Mouse (Mus musculus) C2C12 (cell line): ENCODE data around the gene Pate2. TPM values are rescaled to one million over a fixed set of nuclear protein-coding genes. Genes with fewer than 3 reads are reported as not detected.

ENCODE experiments used
- H3K27me3 ChIP-seq: one replicate; pipeline ENCODE4 v1.6.1; 2011; ENCODE audit not compliant: control insufficient read depth, insufficient read depth, insufficient read length
- H3K36me3 ChIP-seq: one replicate; pipeline ENCODE4 v1.6.1; 2011; ENCODE audit not compliant: control insufficient read depth, insufficient read depth
- H3K4me3 ChIP-seq: one replicate; pipeline ENCODE4 v1.5.1; 2011; ENCODE audit warnings: mild to moderate bottlenecking, control low read depth; ENCODE audit not compliant: poor library complexity, insufficient read depth, severe bottlenecking
- H3K79me2 ChIP-seq: one replicate; pipeline ENCODE4 v1.6.1; 2011; ENCODE audit not compliant: control insufficient read depth, insufficient read depth
- H3K79me3 ChIP-seq: one replicate; pipeline ENCODE4 v1.6.1; 2011; ENCODE audit warnings: low read depth, control low read depth
- H3ac ChIP-seq: one replicate; pipeline ENCODE3; 2011; ENCODE audit warnings: low read depth; ENCODE audit not compliant: control insufficient read depth, insufficient read length
- CEBPB ChIP-seq: IDR thresholded peaks from one replicate; pipeline ENCODE4 v1.6.1; 2011; ENCODE audit warnings: low read depth, mild to moderate bottlenecking, control low read depth, moderate library complexity
- CTCF ChIP-seq: IDR thresholded peaks from one replicate; pipeline ENCODE4 v1.5.1; 2011; ENCODE audit not compliant: control insufficient read depth, insufficient read depth, insufficient read length
- FOSL1 ChIP-seq: IDR thresholded peaks from one replicate; pipeline ENCODE4 v1.8.0; 2011; ENCODE audit warnings: mild to moderate bottlenecking, low read length; ENCODE audit not compliant: poor library complexity, insufficient read depth, severe bottlenecking
- MAX ChIP-seq: IDR thresholded peaks from one replicate; pipeline ENCODE4 v1.6.1; 2011; ENCODE audit warnings: mild to moderate bottlenecking, control low read depth
- MYOD1 ChIP-seq: IDR thresholded peaks from one replicate; pipeline ENCODE4 v1.6.1; 2011; ENCODE audit warnings: low read depth; ENCODE audit not compliant: control insufficient read depth, insufficient read length
- MYOG ChIP-seq: IDR thresholded peaks from one replicate; pipeline ENCODE4 v1.6.1; 2011; ENCODE audit not compliant: control insufficient read depth, insufficient read length; ENCODE audit errors: extremely low read depth
- USF1 ChIP-seq: IDR thresholded peaks from one replicate; pipeline ENCODE4 v1.6.1; 2011; ENCODE audit warnings: low read depth, mild to moderate bottlenecking, control low read depth, moderate library complexity
- polyA plus RNA-seq: library from polyadenylated mRNA; unstranded; fragments of >200 nt; fragmentation: generic; extraction: Trizol; gene quantifications from one replicate; pipeline ENCODE4 v1.2.1, GENCODE M21; 2012; ENCODE audit warnings: missing spikeins

Pate2 gene
- polyA plus RNA-seq, 1 experiment = 0.34 TPM

DNA sequence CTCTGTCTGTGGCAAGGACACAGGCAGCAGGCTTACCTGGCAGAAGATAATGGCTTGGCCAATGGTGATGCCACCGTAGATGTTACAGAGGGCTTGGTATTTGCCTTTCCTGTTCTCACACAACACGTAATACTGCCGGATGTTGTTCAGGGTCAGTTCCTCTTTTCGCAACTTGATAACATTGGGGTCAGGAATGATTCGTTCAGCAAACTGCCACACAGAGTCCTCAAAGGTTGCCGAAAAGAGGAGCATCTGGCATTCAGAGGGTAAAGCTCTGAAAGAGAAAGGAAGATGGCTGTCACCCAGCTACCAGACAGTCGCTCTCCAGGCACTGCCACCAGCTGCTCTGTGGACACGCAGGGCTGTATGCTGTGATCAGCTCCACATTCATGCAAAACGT, 23.3 kb upstream of the Pate2 start:
- TF ChIP-seq CTCF (no peak), FOSL1 (no peak), MYOD1 (no peak), USF1 (no peak), MAX (no peak), MYOG (no peak), CEBPB (no peak)
- Histone ChIP-seq H3K36me3 (no peaks in the 10 kb centered on the region), H3K79me2 (no peaks in the 10 kb centered on the region), H3K4me3 (no peak overlapping the region), H3ac (no peak overlapping the region), H3K79me3 (no peaks in the 10 kb centered on the region), H3K27me3 (peaks cover 4% of the 10 kb centered on the region)

GRCm38 (mm10) chr9:35548455-35548854, 21.6 kb upstream of the Pate2 start:
- TF ChIP-seq MAX = no peak
- TF ChIP-seq MYOG = no peak
- TF ChIP-seq MYOD1 = no peak
- no peak for TF ChIP-seq USF1
- no peak for TF ChIP-seq CTCF
- TF ChIP-seq FOSL1 = no peak
- no peak for TF ChIP-seq CEBPB
- no peaks in the 10 kb centered on the region for H3K36me3 ChIP-seq
- no peak overlapping the region for H3K4me3 ChIP-seq
- no peaks in the 10 kb centered on the region for H3K79me2 ChIP-seq
- no peaks in the 10 kb centered on the region for H3K79me3 ChIP-seq
- H3K27me3 ChIP-seq = peaks cover 18% of the 10 kb centered on the region
- H3ac ChIP-seq = no peak overlapping the region

- H3K27me3 ChIP-seq = peaks cover 44% of the 10 kb centered on the region
- no peak overlapping the region for H3K4me3 ChIP-seq
- no peak overlapping the region for H3ac ChIP-seq
- H3K36me3 ChIP-seq = peaks cover 17% of the 10 kb centered on the region
- H3K79me3 ChIP-seq = peaks cover 20% of the 10 kb centered on the region
- no peak for TF ChIP-seq MAX
- TF ChIP-seq CTCF = no peak
- no peak for TF ChIP-seq USF1
- no peak for TF ChIP-seq MYOG
- peaks cover 22% of the 10 kb centered on the region for H3K79me2 ChIP-seq
Observed at GRCm38 (mm10) chr9:35556494-35557102, 13.5 kb upstream of the Pate2 start.

DNA sequence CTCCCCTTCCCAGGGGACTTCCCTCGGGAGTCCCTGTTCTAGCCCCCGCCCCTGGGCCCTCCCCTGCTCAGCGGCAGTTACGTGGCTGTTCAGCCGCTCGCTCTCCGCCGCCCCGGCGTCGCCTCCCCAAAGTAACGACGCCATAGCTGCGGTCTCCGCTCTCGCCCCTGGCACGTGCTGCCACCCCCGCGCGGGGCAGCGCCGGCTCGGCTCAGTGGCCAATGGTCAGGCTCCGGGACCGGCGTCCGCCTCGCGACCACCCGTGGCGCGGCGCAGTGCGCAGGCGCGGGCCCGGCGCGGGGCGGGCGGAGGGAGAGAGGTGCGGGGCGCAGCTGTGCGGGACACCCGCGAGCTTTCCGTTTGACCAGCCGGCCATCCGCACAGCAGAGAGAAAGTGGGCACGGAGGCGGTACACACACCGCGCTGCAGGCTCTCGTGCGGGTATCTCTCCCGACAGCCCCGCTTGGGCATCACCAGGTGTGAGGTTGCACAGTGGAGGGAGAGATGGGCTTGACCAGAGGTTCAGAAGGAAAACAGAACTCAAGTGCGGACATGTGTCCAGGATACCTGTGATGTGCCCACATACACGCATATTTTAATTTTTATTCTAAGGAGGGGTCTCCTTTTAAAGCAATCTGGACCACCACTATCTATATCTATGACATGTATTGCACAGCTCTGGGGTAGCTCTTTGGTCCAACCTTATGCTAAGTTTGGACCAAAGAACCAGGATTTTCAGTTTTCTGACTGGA, 11.7 kb upstream of the Pate2 start, which contains the start of the genes Ddx25 and Pus3:
Ddx25 (minus strand) TSS at position 272 of the 752 bp plus-strand sequence.
Pus3 (plus strand) TSS at position 339 of the 752 bp plus-strand sequence.
- Histone ChIP-seq H3K36me3 (peaks cover 30% of the 10 kb centered on the region), H3ac (peak within 1 kb of the TSS; percentile 77), H3K79me3 (peaks cover 28% of the 10 kb centered on the region), H3K4me3 (peak within 1 kb of the TSS; percentile 71), H3K79me2 (peaks cover 41% of the 10 kb centered on the region), H3K27me3 (peaks cover 30% of the 10 kb centered on the region)
- TF ChIP-seq USF1 (no peak), MYOD1 (no peak), CTCF (no peak), MYOG (no peak), FOSL1 (no peak), MAX (no peak), CEBPB (no peak)

DNA sequence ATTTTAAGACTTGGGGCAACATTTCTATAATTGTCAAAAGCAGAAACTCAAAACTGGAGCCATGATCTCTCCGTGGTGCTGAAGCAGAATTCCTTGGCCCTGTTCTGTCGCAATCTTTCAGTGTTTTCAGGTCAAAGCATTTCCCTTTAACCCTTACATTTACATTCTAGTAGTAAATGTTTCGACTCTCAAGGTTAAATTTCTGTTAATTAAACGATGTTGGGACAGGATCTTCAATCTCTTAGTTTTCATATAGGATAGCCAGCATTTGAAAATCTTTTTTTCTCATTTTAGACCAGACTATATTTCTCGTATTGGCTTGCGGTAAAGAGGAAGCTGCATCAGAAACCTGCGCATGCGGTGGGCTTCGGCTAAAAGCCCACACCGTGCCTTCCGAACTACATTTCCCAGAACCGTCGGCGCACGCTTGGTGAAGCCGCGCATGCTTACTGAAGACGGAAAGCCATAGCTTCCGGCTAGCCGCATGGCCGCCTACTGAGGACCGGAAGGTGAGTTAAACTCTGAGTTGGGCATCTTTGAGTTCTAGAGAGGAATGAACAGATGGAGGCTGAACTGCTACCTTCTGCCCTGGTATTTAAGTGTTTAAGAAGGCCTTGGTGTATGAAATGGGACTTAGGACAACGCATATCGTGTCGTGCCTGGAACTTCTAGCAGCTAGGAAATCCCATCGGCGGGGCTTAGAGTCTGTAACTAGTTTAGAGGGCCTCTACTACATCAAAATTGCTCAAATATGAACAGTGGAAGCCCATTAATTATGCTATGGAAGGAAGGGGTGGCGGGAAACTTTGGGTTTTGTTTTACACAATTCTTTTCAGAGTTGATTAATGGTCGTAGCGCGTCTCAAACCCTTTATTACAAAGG, 10.8 kb upstream of the Pate2 start:
- Histone ChIP-seq H3K79me3 (peaks cover 34% of the 10 kb centered on the region), H3K79me2 (peaks cover 49% of the 10 kb centered on the region), H3K27me3 (peaks cover 24% of the 10 kb centered on the region), H3ac (peak overlapping the region; percentile 77), H3K4me3 (peak overlapping the region; percentile 71), H3K36me3 (peaks cover 37% of the 10 kb centered on the region)
- TF ChIP-seq CTCF = no peak
- no peak for TF ChIP-seq USF1
- TF ChIP-seq MAX = peak; percentile 68
- TF ChIP-seq CEBPB = peak; percentile 70
